Mouse (Mus musculus): ENCODE results near the gene Atp5s. TPM values are rescaled to one million over a fixed set of nuclear protein-coding genes. Genes with fewer than 3 reads are reported as not detected.
A peak's percentile ranks its signal among the peaks of the same experiment; 100 is the strongest.

Atp5s gene
- total RNA-seq, 1 experiment from 2014 or later, result 14.4 TPM

GRCm38 (mm10) chr12:69777957-69778356 lies 53.2 kb downstream of the Atp5s start:
- no peak for DNase-seq

DNA sequence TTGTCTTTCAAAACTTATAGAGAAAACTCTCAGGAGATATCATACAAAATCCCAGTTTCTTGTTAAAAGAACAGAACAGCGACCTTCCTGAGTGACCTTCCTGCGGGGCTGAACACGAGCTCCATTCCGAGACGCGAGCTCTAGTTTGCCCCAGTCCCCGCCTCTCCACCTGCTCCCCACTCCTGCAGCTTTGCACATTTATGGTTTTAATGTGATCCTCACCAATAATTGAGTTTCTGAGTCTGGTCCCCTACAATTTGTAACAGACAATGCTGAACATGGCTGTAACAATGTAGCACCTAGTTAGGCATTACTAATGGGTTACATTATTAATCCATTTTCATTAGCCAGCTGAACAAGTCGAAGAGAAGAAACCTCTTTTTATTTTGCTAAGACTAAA lies 56.7 kb downstream of the Atp5s start:
- no peak for DNase-seq

GRCm38 (mm10) chr12:69781935-69782650 lies 57.3 kb downstream of the Atp5s start:
- DNase-seq, result peak; percentile 72

DNA sequence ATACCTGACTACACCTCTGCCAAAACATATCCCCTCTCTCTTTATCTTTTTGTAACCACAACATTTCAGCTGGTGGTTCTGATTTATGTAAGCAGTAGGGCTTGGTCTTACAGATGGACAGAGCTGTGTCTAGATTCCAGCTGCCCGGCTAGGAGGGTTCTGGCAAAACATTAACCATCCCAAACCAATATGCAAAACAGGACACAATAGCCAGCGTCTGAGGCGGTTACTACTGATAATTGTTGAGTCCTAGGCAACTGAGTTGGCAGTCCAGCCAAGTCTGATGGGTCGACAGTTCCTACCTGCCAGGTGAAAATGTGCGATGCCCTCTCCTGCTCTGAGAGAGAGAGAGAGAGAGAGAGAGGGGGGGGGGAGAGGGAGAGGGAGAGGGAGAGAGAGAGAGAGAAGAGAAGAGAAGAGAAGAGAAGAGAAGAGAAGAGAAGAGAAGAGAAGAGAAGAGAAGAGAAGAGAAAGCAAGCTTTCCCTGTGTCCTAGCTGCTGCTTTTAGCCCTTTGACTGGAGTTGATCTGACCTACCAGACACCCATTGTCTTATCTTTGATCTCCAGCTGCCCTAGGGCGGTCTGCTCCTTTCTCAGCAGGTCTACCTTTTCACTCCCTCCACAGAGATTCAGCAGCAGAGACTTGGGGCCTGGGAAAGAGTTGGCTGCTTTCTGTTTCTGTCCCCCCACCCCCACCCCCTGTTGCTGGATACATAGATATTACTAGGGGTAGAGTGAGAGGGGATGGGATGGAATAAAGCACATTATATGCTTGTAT lies 58.7 kb downstream of the Atp5s start:
- DNase-seq, result no peak

DNA sequence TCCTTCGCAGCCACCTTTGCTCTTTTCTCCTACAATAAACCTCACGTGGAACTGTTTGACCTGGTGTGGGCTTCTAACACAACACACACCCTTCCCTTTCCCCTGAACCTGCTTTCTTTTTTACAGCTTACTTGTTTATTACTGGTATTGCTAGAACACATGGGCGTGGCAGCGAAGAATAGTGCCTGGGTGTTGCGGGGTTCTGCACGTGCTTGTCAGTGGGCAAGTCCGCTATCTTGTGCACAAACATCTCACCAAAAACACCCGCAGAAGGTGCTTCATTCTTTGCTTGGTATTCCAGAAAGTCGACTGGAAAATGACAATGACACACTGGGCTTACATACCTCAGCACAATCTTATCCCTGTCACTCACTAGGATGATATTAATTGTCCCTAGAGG lies 60.7 kb downstream of the Atp5s start:
- no peak for DNase-seq

GRCm38 (mm10) chr12:69788380-69788779 lies 63.6 kb downstream of the Atp5s start:
- no peak for DNase-seq

- DNase-seq, result no peak
These were observed 65.2 kb downstream of the Atp5s start for GRCm38 (mm10) chr12:69789766-69790529.

- DNase-seq, result peak; percentile 78
These were observed 66.1 kb downstream of the Atp5s start, which contains the start of gene Cdkl1 for GRCm38 (mm10) chr12:69790530-69791505. Gene Cdkl1, minus strand, starts transcription at chr12:69791267.

Small RNA genes lying within 50 kb of the gene (microRNA-seq; reads per million reads assigned to microRNA genes)
- gene Mir681, result 0 reads per million in 2 experiments

Other genes with a start within 250 kb of the Atp5s start
- gene Vcpkmt, start 141.9 kb upstream of the Atp5s start, total RNA-seq (2021), result 12.1 and 21.3 TPM in 2 replicates
- 51.2 and 51.4 TPM in 2 replicates for gene Sos2, start 43.1 kb upstream of the Atp5s start, total RNA-seq (2021)
- gene L2hgdh, start 77 bp upstream of the Atp5s start, total RNA-seq (2021), result 17.0 and 24.9 TPM in 2 replicates
- gene Cdkl1, start 66.3 kb downstream of the Atp5s start, total RNA-seq (2021), result 1.5 and 2.4 TPM in 2 replicates
- 6.3 and 8.0 TPM in 2 replicates for gene Atl1, start 167.7 kb downstream of the Atp5s start, total RNA-seq (2021)
- gene Map4k5, start 168.2 kb downstream of the Atp5s start, total RNA-seq (2021), result 35.4 and 37.4 TPM in 2 replicates